Mouse (Mus musculus) brain, embryonic 14.5 days (tissue): ENCODE results near the gene Klrb1.
"Not testable (repeated sequence)": the region's sequence is repeated elsewhere in the genome, so short reads cannot be mapped to it uniquely, and the experiment has no call there.

Source experiments
- CTCF ChIP-seq: fragments of 200-500 bp; IDR thresholded peaks from 2 replicates; pipeline ENCODE4 v1.5.1; 2012; ENCODE audit warnings: inconsistent platforms, mild to moderate bottlenecking, moderate library complexity, borderline replicate concordance; ENCODE audit not compliant: insufficient read depth, insufficient read length; ENCODE audit errors: extremely low read depth
- POLR2A ChIP-seq: fragments of 200-500 bp; IDR thresholded peaks from 2 replicates; pipeline ENCODE4 v1.6.1; 2012; ENCODE audit warnings: mild to moderate bottlenecking, inconsistent platforms, borderline replicate concordance; ENCODE audit not compliant: poor library complexity, insufficient read depth, insufficient read length, severe bottlenecking; ENCODE audit errors: extremely low read depth

DNA sequence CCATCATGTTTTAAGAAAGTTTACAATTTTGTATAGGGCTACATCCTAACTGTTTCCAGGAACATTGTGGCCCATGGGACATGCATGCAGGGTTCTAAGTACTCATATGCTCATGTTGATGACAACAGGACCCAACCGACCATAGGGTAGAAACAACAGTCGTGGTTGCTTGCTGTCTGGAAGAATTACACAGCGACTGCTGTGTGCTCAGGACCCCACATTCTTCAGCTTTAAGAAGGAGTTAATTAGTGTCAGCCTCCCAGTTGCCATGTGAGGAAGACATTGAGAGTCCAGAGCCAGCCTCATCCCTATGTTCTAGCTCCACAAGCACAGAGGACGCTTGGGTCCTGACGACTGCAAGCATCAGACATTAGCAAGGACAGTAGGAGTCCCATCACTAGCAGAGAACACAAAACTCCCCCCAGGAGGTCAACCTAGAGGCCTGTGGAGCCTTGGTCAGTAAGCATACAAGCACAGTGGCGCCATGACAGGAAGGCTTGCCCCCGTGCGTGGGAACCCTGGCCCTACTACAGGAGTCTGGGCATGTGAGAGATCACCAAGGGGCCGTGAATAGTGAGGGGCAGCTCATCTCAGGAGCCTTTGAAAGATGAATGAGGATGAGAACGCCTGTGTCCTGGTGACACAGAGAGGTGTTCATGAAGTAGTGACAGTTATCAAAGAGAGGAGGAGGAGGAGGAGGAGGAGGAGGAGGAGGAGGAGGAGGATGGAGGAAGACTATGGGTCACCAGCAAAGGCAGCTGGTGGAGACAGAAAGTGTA, 40.2 kb upstream of the Klrb1 start:
- TF ChIP-seq POLR2A, CTCF: not testable (repeated sequence)
